Mouse (Mus musculus): ENCODE measurements at regions not wholly inside any gene's neighbourhood (a gene's known extent, or its start where the extent isn't known, plus 50 kb on each side); places are given as distances from the start of the nearest gene placed in this dataset.

DNA sequence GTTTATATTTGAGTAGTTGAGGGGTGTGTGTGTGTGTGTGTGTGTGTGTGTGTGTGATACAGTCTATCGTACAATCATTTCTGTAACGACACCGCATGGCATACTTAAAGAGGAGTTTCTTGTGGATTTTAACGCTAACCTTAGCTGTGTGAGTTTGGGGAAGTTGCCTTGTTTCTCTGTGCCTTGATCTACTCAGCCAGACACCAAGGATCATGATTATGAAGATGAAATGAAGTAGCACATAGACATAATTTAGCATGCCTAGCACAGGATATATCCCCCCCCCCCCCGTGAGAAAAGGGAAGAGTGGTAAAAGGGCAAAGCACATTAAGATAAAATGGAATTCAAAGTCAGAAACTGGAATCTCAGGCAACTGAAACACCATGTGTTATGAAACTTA lies 75.6 kb upstream of the Slc38a2 start:
- no peak for DNase-seq (ENCODE audit: low spot score in 2 of 2)

DNA sequence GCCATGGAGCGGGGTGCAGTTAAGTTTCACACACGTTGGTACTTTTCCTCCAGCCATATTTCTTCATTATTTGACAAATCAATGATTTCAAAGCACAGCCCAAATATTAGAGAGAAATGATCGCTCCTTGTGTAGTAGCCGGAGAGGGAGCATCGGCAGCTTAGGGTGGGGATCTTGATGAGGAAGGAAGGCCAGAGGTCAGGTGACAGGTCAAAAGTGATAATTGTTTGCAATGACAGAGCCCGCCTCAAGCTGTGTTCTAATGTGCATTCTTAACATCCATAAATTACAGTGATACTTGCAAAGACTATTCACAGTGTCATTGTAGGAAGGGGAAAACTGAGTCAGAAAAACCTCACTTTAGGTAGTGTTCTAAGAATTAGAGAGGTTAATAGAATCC lies 75.1 kb upstream of the Slc38a2 start:
- no peak for DNase-seq (ENCODE audit: low spot score in 2 of 2)

DNA sequence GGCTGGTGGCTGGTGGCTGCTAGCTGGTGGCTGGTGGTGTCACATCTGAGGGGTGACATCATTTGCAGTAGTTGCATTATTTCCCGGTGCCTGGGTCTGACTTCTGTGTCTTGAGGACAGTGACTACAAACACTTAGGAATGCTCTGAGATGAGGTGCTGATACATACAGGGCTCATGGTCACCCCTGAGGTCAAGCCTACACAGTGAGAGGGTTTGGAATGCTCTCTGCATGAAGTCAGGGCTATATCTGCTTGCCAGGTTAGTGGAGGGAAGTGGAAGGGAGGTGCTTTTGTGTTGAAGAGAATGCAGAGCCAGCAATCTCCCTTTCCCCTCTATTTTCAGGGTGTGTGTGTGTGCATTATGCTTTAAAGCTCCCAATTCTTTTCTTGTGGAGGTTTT lies 74.1 kb upstream of the Slc38a2 start:
- no peak for DNase-seq (ENCODE audit: low spot score in 2 of 2)

DNA sequence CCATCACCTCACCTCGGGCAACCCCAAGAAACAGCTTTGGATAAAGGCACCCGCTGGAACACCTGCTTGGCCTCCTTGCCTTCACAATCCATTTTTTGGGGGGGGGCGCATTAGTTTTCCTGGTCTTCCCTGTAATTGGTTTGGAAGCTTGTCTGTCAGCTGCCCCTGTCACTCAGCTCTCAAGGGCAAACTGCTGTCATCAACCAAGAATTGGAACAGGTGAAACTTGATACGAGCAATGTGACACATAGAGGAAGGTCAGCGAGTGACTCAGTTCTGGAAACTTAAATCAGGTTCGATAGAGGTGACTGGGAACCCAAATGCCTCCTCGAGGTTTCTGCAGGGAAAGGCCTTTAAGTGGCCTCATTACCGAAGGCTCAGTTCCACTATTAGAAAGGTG lies 73.2 kb upstream of the Slc38a2 start:
- DNase-seq (ENCODE audit: low spot score in 2 of 2): no peak

DNA sequence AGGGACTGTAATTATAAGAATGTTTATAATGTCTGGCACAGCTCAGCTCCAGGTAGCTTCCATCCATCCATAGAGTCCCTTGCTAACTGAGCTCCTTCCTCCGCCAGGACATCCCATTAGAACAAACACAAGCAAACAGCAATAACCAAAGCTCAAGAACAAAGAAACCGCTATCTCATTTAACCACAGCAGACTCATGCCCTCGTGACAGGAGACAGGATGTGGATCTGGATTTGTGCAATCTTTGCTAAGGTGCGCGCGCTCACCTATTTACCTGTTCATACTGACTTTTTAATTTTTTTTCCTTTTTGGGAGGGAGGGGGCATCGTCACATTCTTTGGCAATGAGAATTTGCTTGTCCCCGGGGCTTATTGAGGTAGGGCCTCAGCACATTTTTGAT lies 71.3 kb upstream of the Slc38a2 start:
- no peak for DNase-seq (ENCODE audit: low spot score in 2 of 2)

DNA sequence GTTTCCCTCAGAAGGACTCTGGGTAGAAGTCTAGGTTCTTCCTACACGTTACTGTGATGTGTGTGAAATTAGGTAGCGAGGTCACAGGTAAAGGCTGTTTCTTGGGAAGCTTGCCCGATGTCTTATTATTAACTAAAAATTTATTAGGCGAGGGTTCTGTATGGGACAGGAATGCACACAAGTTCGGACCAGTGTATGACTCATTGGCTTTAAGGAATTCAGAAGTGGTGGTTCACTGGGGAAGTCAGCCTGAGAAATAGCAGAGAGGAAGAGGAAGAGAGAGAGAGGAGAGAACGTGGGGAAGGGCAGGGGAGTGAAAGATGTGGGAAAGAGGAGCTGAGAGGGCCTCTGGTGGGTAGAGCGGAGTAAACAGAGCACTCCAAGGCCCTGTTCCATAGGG lies 70.8 kb upstream of the Slc38a2 start:
- no peak for DNase-seq (ENCODE audit: low spot score in 2 of 2)

DNA sequence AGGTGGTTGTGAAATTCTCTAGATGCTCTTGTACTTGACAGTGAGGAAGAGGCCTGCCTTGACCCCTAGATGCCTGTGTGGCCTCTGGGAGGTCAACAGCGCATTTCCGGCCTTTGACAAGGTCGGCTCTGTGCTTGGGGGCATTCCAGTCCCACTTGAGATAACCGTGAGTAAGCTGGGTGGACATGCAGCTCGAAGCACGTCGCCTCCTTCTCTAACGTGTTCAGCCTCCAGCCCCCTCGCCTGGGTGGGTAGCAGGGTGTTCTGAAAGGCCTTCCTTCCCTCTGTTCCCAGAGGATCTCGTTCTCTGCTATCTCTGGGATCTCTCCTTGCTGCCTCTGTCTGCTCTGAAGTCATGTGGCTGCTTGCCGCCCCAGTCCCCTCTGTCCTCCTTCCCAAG lies 70.2 kb upstream of the Slc38a2 start:
- DNase-seq (ENCODE audit: low spot score in 2 of 2): no peak

DNA sequence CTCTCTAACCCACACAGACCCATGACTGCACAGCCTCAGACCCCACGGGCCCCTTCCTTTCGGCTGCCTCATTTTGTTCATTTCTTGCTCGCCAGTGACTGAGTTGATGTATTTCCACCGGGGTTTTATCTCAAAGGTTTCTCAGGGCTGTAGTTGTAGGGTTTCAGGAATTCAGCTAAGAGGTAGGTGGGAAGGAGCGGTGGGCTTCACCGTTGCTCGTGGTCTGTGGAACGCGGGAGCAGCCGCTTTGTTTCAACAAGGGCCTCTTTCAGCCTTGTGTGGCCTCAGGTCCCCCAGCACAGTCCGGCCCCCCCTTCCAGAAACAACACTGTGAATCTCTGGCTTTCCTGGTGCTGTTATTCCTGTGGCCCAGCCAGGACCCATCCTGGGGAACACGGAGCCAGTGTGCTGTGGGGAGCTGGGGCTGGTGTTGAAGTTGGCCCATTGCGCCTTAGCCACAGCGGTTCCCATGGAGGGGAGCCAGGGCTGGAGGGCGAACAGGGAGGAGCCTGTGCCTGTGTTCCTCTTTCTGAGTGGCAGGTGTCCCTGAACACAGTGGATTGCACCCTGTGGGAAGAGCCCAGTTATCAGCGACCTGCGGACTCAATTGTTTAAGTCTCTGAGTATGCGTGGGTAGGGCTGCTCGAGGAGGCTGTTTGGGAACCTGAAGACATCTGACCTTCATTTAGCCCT lies 68.9 kb upstream of the Slc38a2 start:
- DNase-seq (ENCODE audit: low spot score in 2 of 2): no peak

DNA sequence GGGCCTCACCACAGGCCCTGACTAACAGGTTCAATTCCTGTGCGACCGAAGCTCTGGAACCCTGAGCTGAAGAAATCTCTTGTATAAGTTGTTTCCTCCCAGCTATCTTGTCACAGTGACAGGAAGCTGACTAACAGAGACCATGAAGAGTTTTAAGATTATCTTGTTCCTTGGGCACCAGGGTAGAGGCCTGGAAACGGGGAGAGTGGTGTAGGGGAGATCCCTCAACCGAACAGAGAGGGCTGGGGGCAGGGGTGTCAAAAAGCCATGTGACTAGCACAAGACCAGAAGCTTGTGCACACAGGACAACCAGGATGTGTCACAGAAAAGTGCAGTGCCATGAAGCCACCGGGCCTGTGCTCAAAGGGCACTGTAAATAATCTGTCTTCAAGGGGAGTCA lies 67.7 kb upstream of the Slc38a2 start:
- DNase-seq (ENCODE audit: low spot score in 2 of 2): no peak

DNA sequence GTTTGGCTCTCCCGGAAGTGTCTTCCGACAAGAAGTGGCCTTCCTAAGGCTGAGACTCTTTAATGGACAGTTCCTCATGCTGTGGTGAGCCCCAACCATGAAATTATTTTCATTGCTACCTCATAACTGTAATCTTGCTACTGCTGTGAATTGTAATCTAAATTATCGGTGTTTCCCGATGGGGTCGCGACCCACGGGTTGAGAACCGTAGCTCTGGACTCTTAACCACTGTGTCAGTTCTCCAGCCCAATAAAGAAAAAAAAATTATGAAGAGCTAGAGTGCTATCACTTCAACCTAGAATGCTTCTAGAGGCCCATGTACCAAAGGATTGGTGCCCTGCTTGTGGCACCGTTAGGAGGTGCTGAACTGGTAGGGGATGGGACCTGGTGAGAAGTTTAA lies 66.7 kb upstream of the Slc38a2 start:
- no peak for DNase-seq (ENCODE audit: low spot score in 2 of 2)

DNA sequence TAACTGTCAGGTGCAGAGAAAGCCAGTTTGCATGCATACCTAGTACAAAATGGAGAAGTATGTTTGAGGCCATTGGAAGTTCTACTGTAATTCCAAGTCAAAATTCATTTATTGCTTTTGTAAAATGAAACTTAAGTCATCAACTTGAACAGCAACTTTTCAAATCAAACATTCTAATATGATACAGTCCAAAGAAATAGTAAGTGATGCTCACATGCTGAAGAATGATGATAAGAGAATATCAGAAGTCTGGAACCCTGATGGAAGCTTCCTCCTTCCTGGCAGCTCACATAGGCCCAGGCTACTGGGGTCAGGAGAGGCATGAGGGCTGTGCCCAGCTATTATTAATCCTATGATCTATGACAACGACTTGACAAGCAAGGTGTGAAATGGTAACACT lies 64.1 kb upstream of the Slc38a2 start:
- DNase-seq (ENCODE audit: low spot score in 2 of 2): no peak

DNA sequence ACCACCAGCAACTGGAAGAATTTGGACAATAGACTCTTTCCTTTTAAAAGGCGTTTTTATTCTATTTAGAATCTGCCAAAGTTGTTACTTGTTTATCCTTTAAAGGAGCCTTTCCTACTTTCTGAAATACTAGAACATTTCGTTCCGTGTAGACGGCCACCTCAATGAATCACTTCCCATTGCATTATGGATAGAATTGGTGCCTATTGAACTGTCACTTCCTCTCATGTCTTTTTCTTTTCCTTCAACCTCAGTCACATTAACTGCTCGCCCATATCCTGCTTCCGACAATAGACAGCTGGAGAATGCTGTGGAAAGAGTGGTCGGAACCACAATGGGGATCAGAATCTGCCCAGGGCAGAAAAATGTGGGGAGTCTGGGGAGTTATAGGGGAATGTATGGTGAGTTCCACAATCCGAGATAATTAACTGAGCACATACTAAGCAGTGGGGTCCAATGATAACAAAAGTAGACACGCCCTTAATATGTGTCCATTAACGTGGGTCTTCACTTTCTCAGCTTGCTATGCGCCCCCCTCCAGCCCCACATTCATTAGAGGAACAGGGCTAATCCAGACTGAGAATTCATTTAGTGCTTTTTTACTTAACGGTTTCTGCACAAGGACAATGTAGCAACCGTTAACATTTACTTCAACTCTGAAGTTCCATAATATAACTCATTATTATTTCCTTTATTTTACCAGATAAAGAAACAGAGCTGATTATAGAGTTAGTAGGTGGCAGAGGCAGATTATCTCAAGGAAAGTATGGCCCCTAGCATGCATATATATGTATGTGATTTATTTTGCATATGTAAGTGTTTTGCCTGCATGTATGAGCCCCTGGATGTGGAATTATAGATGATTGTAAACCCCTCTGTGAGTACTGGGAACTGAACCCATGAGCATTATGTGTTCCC lies 59.8 kb upstream of the Slc38a2 start:
- no peak for DNase-seq (ENCODE audit: low spot score in 2 of 2)

DNA sequence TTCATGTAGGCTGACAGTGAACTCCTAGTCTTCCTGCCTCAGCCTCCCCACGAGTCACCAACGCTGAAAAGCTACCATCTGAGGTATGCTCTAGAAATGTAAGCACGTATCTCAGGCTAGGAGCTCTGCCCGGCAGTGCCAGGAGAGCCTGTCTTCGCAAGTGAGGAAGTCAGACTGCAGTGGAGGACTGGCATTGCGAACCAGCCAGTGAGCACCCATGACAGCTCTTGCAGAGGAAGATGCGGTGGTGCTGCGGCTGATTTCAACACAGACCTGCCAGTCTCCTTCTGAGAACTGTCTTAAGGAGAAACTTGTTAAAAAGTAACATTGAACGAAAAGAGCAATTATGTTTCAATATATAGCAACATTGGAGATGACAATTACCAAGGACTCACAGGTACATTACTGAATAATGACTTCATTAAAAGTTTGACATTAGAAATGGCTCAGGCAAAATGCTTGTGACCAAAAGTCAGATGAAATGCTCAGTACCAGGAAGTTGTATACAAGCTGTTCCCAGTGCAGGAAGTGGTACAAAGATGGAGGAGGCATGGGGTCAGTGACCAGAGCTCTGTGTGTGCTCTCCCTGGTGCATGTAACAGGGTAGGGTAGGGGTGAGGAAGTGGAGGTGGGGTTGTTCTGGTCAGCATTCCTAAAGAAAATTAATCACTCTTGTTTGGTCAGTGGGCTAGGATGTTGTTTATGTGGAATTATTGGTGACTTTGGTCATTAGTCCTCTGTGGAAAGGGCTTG lies 58.1 kb upstream of the Slc38a2 start:
- no peak for DNase-seq (ENCODE audit: low spot score in 2 of 2)

DNA sequence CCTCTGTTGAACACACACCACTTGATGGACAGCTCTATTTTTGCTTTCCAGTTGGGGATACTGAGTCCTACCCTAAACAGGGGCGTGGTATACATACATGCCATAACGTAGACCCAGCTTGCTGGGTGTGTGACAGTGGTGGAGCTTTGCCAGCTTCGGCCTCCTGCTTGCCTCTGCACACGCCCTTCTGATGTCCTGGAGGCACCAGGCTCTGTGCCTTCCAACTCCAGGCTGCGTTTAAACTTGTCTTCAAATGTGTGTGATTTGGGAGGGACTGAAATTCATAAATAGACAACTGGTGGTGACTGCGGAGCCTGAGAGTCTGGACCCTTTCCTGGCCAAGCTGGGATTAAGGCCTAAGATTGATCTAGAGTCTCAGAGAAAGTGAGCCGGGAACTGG lies 56.9 kb upstream of the Slc38a2 start:
- DNase-seq (ENCODE audit: low spot score in 2 of 2): no peak

DNA sequence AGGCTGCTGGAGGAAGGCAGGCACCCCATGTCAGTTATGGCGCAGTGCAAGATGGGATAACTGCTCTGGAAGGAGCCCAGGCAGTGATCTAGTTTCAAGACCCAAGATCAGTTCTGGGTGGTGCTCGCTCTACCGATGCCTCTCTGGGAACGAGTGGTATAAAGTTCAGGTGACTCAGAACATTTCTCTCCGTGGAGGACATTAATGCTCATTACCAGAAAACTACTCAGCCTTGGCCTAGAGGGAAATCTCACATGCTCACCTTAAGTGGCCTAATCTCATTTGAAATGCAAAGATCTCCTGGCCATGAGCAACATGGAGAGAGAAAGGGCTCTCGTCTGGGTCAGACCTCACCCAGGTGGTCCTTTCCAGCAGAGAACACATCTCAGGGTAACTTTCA lies 56.4 kb upstream of the Slc38a2 start:
- no peak for DNase-seq (ENCODE audit: low spot score in 2 of 2)

DNA sequence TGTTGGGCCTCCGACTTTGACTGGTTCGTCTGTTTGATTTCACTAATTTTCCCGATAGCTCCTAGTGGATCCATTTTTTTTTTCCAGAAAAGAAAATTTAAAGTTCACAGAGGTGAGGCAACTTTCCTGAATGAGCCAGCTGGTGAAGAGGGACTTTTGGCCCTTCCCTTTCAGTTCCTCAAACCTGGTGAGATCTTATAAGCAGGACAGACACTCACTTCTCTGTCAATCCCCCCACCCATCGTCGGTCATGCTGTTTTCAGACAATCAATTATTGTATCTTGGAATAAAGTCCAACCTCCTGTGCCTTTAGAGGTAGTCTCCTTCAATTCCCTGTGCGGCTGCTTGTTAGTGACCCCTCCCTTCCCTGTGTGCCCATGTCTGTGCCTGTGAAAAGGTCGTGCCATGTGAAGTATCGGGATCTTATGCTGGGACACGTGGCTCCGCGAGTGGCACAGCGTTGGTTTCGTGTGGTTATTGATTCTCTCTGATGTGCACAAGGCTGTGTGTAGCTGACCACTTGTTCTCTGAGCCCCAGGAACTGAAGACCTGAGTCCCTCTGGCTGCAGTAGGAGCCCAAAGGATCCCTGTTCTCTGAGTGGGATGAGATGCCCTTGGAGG lies 55.9 kb upstream of the Slc38a2 start:
- no peak for DNase-seq (ENCODE audit: low spot score in 2 of 2)

DNA sequence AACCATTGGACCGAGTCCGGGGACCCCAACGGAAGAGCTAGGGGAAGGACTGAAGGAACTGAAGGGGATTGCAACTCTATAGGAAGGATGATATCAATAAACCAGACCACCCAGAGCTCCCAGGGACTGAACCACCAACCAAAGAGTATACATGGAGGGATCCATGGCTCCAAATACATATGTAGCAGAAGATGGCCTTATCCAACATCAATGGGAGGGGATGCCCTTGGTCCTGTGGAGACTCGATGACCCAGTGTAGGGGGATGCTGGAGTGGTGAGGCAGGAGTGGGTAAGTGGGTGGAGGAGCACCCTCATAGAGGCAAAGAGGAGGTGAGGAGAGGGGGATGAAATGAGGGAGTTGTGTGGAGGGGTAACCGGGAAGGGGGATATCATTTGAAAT lies 54.5 kb upstream of the Slc38a2 start:
- DNase-seq (ENCODE audit: low spot score in 2 of 2): no peak

DNA sequence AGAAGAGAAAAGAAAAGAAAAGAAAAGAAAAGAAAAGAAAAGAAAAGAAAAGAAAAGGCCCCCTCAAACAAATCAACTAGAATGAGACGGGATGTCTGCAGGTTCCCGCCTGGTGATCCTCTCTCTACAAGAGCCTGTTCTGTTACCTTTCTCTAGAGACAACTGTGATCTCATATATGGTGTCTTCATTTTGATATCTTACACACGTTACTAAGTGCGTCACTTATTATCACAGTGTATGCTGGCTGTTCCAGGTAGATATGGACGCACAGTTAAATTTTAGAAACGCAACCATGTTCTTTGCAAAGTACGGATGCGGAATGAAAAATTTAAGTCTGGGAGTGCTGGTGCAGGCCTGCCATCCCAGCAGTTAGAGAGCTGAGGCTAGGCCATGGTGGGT lies 53.2 kb upstream of the Slc38a2 start:
- DNase-seq (ENCODE audit: low spot score in 2 of 2): no peak

DNA sequence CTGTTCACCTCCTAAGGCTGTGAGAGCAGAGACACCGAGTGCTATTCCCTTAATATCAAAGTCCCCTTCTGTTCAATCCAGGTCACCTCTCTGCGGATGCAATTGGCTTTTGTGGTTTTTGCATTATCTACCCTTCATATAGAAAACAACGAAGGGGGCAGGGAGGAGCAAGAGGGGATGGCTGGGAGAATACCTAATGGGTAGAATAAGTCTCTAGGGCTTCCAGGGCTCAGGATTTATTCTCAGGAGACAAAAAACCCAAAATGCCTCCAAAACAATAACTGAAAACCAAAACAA lies 52.5 kb upstream of the Slc38a2 start:
- no peak for DNase-seq (ENCODE audit: low spot score in 2 of 2)

DNA sequence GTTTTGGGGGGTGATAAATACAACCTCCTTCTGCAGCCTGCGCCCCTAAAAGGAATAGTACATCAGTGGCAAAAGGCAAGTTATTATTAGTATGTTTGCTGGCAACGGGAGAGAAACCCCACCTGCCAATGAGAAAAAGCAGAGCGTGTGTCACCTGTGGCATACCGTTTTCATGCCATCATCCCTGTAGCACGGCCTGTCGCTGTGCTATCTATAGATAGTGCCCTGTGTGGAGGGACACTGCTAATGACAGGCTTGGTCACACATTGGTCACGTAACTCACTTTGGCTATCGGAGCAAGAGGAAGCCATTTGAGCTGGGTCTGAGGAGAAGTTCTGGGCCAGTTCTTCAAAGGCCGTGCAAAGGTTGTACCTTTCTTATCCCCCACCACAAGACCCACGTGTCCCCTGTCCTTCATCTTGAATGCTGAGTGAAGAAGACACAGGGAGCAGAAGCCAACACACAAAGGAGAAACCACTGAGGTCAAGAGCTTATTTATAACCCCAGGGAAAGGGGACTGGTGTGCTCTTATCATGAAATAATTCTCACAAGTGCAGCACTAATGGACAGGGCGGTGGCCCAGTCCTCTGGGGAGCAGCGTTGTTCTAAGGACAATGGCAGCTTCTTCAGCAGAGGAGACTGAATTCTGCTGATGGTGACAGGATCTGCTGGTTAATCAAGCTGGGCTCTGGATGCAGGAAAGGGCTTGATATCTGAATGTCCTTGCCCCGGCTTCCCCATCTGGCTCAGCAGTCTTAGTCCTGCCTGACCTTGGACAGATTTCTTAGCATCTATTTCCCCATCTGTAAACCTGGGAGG lies 51.9 kb upstream of the Slc38a2 start:
- no peak for DNase-seq (ENCODE audit: low spot score in 2 of 2)

DNA sequence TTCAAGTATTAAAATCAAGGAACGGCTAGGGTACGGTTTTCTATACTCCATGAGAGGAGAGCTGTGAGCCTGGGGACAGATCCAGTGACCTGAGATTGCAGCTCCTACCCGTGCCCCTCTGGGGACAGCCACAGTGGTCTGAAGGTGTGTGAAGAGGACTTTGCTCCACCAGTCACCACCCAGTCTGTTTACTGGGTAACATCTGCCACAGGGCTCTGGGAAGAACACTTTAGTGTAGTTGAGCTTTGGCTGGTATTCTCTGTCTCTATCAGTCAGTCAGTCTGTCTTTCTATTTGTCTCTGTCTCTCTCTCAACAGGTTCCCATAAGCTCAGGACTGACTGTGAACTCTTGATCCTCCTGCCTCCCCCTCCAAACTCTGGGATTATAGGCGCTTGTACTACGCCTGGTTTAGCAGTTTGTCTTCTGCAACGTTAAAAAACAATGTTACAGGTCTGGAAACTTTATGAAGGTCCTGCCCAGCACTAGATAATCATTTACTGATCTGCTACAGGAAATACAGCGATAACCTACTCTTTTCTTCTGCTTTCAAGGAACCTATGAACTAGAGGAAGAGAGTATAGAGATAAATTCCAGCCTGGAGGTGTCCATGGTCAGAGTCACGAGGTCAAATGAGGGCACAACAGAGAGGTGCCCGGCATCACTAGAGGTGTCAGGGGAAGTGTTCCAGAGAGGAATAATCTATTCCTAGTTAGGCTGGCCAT lies 50.2 kb upstream of the Slc38a2 start:
- DNase-seq (ENCODE audit: low spot score in 2 of 2): no peak
